Mouse (Mus musculus) splenic B cell, adult 2 months (primary cell): ENCODE measurements at regions not wholly inside any gene's neighbourhood (a gene's known extent, or its start where the extent isn't known, plus 50 kb on each side); places are given as distances from the start of the nearest gene placed in this dataset.

ENCODE experiments used
- DNase-seq: peaks from one replicate; pipeline ENCODE4 v3.0.0-alpha.2; 2011; ENCODE audit warnings: low read depth, low spot score
- H3K27me3 ChIP-seq: 2 replicates; pipeline ENCODE4 v1.6.1; 2012; ENCODE audit warnings: mild to moderate bottlenecking, low read length, moderate library complexity, mixed read lengths; ENCODE audit not compliant: control insufficient read depth, poor library complexity, insufficient read depth, severe bottlenecking
- H3K36me3 ChIP-seq: 2 replicates; pipeline ENCODE4 v1.6.1; 2012; ENCODE audit warnings: mild to moderate bottlenecking, low read length, moderate library complexity, mixed read lengths; ENCODE audit not compliant: control insufficient read depth, poor library complexity, insufficient read depth, severe bottlenecking

GRCm38 (mm10) chr17:10095841-10096301 lies 223.8 kb downstream of the Qk start:
- Histone ChIP-seq H3K27me3 (no peaks in the 10 kb centered on the region), H3K36me3 (no peaks in the 10 kb centered on the region)
- DNase-seq = no peak

- H3K27me3 ChIP-seq = no peaks in the 10 kb centered on the region
- DNase-seq = no peak
- H3K36me3 ChIP-seq = no peaks in the 10 kb centered on the region
Measured at GRCm38 (mm10) chr17:10094108-10094521, 225.5 kb downstream of the Qk start.

- peak; percentile 77 for DNase-seq
- Histone ChIP-seq H3K36me3 (no peaks in the 10 kb centered on the region), H3K27me3 (no peaks in the 10 kb centered on the region)
Measured at GRCm38 (mm10) chr17:10093437-10094107, 226.1 kb downstream of the Qk start.

GRCm38 (mm10) chr17:10087192-10087886 lies 232.3 kb downstream of the Qk start:
- Histone ChIP-seq H3K36me3 (no peaks in the 10 kb centered on the region), H3K27me3 (no peaks in the 10 kb centered on the region)
- no peak for DNase-seq

GRCm38 (mm10) chr17:10086558-10086957 lies 233.1 kb downstream of the Qk start:
- no peak for DNase-seq
- H3K36me3 ChIP-seq = no peaks in the 10 kb centered on the region
- no peaks in the 10 kb centered on the region for H3K27me3 ChIP-seq

GRCm38 (mm10) chr17:10086132-10086531 lies 233.5 kb downstream of the Qk start:
- Histone ChIP-seq H3K36me3 (no peaks in the 10 kb centered on the region), H3K27me3 (no peaks in the 10 kb centered on the region)
- no peak for DNase-seq

- no peak for DNase-seq
- Histone ChIP-seq H3K36me3 (no peaks in the 10 kb centered on the region), H3K27me3 (no peaks in the 10 kb centered on the region)
Measured at GRCm38 (mm10) chr17:10081721-10082120, 237.9 kb downstream of the Qk start.

- no peaks in the 10 kb centered on the region for H3K36me3 ChIP-seq
- no peaks in the 10 kb centered on the region for H3K27me3 ChIP-seq
- no peak for DNase-seq
Measured at GRCm38 (mm10) chr17:10079853-10080650, 239.6 kb downstream of the Qk start.

- Histone ChIP-seq H3K36me3 (no peaks in the 10 kb centered on the region), H3K27me3 (no peaks in the 10 kb centered on the region)
- DNase-seq = no peak
Measured at GRCm38 (mm10) chr17:10078536-10079319, 240.9 kb downstream of the Qk start.

- Histone ChIP-seq H3K27me3 (no peaks in the 10 kb centered on the region), H3K36me3 (no peaks in the 10 kb centered on the region)
- no peak for DNase-seq
Measured at GRCm38 (mm10) chr17:10073301-10073700, 246.4 kb downstream of the Qk start.

GRCm38 (mm10) chr17:10069251-10069650 lies 250.4 kb downstream of the Qk start:
- Histone ChIP-seq H3K36me3 (no peaks in the 10 kb centered on the region), H3K27me3 (no peaks in the 10 kb centered on the region)
- no peak for DNase-seq

GRCm38 (mm10) chr17:10065131-10065530 lies 254.5 kb downstream of the Qk start:
- H3K27me3 ChIP-seq = no peaks in the 10 kb centered on the region
- no peaks in the 10 kb centered on the region for H3K36me3 ChIP-seq
- DNase-seq = no peak

GRCm38 (mm10) chr17:10062546-10063100 lies 257.0 kb downstream of the Qk start:
- H3K36me3 ChIP-seq = no peaks in the 10 kb centered on the region
- no peak for DNase-seq
- no peaks in the 10 kb centered on the region for H3K27me3 ChIP-seq

- no peak for DNase-seq
- H3K27me3 ChIP-seq = no peaks in the 10 kb centered on the region
- no peaks in the 10 kb centered on the region for H3K36me3 ChIP-seq
Measured at GRCm38 (mm10) chr17:10057736-10058135, 261.9 kb downstream of the Qk start.
